Mouse (Mus musculus) frontal cortex, postnatal 14 days (tissue): ENCODE results near the gene Atf5.

Experiments used
- DNase-seq, 2 experiments: peaks; one replicate each; pipeline ENCODE4 v3.0.0; 2022; ENCODE audit warnings: low spot score in 2 of 2

The Atf5 gene

DNA sequence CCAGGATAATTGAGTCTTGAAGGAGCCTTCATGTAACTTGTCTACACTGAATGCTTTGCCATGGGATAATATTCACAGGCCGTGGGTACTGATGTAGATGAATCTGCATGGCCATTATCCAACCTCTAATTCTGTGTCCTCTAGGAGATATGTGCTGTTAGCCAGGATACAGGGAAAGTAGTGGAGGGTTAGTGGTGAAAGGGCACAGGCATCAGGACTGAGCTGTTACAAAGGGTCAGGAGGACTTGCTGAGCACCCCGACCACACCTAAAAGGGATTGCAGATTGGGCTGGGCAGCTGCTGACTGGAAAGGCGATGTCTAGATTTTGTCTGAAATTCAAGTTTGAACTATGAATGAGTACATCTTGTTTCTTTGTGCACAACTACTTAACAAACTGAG lies 4.1 kb upstream of the Atf5 start:
- DNase-seq = peak in 1 of 2 experiments; percentile 0

DNA sequence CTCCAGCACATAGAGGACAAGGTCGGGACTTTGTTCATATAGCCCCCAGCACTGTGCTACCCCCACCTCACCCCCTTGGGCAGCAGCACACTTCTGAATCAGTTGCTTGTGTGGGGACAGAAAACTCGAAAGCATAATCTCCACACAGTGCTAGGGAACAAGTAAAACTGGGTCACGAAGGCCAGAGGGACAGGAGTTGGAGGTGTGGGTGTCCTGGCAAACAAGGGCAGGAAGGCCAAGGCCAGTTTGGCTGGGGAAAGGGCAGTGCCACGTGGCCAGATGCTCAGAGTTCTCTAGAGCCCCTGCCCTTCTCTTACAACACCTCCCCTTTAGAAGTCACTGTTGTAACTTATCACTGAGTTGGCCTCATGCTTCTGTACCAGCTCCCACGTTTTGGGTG lies 3.4 kb upstream of the Atf5 start:
- DNase-seq = peak in 1 of 2 experiments; percentile 4

DNA sequence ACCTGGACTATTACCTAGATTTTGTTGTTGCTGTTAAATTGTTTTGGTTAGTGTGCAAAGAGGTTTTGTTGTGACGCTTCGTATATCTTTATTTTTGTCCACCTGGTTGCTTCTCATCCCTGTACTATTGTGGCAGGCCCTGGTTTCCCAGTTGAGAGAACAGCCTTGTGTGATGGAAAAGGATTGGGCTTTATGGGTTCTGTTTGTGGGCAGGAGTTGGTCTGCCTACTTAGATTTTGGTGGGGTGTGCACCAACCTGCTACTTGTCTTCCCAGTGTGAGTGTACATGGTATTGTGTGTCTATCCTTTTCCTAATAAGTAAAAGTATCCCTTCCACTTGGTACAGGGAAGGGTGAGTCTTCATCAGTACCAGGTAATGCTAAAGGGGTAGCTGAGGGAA lies 2.9 kb upstream of the Atf5 start:
- DNase-seq = peak in 1 of 2 experiments; percentile 0

DNA sequence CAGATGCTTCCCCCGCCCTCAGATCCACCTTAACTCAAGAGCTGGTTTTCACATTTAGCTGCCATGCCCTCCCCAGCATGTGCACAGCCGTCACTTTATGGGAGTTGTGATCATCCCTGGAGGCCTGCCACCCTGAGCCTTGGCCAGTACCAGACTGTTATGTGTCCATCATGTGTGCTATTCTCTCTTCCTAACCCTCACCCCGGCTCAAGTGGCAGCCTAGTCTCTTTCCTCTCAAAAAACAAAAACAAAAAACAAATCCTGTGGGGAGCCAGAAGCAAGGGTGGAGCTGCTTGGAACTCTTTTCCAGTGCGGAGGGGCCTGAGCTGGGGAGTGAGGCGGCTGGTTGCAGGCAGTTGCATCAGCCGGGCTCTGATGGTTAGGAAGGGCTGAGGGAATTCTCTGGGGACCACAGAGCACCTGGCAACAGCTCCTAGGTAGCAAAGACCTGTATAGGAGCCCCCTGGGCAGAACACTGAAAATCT lies 2.3 kb upstream of the Atf5 start:
- DNase-seq = peak in 1 of 2 experiments; percentile 4

DNA sequence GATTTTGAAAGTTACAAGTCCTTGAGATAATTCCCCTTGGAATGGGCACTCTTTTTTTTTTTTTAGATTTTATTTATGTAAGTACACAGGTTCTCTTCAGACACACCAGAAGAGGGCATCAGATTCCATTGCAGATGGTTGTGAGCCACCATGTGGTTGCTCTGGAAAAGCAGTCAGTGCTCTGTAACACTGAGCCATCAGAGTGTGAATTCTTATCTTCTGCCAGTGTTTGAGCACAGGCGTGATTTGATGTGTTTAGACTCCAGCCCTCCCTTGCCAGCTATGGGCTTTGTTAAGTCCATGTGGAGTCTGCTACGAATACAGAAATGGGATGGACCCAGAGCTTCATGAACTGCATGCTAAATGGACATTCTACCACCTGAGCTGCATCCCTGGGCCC lies 1.7 kb upstream of the Atf5 start:
- peak in 1 of 2 experiments; percentile 5 for DNase-seq

DNA sequence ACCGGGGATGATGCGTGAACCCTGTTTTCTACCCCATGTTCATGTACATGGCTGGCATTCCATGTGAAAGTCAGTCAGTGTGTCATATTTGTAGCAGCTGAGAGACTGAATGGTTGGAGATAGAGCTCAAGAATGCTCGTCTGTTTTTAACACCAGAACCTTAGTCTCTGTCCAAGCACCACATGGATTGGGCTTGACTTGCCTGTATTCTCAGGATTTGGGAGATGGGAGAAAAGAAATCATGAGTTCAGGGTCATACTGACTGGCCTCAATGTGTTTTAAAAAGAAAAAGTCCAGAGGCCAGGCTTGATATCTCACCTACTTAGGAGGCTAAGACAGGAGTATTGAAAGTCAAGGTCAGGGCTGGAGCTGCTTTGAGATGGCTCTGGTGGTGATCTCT lies 983 bp upstream of the Atf5 start:
- DNase-seq = peak in 1 of 2 experiments; percentile 2

DNA sequence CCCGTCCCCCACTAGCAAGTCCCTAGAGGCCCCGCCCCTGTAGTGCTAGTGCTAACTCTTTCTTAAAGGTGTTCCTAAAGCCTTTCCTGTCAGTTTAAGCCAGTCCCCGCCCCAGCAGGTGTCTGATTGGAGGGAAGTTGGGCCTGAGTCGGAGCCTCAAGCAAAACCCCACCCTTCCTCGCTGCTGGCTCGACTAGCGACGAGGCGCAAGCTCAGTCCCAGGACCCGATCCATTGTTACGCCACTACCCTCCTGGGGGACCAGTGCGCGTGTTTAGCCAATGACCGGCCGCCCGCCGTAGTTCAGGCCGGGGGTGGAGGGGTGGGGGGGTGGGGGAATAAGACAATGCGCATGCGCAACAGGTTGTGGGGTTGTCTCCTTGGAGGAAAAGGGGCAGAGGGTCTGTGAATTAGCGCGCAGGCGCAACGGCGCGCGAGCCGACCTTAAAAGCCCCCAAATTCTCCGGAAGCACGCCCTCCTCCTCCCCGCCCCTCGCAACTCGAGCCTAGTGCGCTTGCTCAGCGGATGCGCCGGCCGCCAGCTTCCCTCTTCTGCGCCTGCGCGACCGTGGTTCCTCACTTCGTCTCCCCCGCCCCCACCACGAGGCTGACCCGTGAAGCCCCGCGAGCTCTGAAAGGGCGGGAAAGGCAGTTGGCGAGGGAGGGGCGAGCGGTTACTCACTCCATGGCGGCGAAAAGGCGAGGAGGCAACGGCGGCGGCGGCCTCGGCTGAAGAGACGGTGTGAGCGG lies 563 bp downstream of the Atf5 start, which contains the start of the genes Nup62 and Il4i1:
Nup62 (plus strand) TSS at position 368 of the 749 bp plus-strand sequence.
Il4i1 (plus strand) TSS at position 667 of the 749 bp plus-strand sequence.
- DNase-seq = peak; percentile 98 to 99

DNA sequence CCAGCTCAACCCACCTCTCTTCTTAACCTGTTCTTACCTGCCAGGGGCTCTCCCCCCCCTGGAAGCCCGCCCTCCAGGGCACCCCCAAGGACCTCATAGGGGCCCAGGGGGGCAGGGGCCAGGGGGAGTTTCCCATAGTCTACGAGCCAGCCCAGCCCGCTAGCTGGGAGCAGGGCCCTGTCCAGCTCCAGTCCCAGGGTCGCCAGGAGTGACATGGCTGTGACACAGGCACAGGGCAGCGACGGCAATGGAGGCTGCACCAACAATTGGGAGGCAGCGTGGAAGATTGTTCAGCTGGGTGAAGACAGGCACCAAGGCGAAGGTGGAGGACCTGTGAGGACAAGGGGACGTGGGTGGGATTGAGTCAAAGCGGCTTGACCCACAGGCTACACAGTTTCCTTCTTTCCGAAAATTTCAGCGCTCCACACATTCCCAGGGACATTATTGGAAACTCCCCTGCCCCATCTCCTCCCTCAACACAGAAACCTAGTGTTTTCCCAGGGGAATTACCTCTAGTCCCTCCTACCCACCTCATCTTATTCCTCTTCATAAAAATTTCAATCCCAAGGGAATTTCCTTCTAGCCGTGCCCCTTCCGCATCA lies 1.4 kb downstream of the Atf5 start:
- peak in 1 of 2 experiments; percentile 28 for DNase-seq

DNA sequence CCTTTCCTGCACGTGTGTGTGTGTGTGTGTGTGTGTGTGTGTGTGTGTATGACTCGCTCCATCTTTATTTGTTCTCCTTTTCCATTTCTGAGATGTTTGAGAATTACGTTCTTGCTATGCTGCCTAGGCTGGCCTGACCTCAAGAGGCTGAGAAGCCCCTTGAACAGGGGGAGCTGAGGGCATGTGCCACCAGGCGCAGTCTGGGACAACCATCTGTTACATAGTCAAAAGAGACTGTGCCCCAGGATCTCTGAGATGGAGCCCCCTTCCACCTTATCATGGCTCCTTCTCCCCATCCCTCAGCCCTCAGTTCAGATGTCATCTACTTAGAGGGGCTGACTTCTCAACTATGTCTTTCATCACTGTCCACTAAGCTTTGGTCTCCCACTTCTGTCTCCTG lies 2.0 kb downstream of the Atf5 start:
- DNase-seq = no peak

DNA sequence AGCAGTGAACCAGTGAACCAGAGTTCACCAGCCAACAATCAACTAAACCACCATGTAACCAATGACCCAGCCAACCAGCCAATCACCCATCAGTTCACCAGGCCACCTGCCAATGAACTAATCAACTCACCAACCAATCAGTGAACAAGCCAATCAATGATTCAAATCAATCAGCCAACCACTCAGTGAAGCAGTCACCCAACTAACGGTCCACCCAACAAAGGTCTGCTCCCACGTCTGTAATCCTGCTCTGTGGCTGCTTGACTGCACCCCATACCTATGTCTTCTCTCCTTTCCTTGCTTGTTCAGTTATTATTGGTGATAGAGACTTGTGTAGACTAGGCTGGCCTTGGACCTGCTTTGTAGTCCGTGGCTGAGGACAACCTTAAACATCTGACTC lies 2.5 kb downstream of the Atf5 start:
- no peak for DNase-seq

DNA sequence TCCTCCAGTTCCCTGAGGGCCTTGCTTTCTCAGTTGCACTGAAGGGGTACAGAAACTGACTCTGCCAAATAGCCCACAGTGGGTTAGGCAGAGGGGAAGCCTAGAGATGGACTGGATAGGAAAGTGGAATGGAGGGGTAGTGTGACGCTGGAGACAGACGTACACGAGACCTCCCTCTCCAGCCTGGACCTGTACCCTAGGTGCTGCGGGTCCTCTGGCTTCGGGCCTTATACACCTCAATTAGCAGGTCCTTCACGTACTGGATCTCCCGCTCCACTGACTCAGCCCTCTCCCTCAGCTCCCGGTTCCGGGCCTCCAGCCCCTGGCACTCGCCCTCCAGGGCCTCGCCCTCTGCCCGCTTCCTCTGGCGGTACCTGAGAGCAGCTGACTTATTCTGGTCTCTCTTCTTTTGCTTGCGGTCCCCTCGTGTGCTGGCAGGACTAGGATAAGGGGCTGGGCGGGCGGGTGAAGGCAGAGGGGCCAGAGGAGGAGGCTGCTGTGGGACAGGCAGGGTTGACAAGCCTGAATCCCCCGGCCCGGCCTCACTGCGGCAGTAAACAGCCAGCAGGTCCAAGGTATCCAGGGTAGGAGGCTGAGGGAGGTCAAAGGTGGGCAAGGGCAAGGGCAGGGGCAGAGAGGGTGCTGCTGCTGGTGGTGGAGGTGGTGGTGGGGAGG lies 3.7 kb downstream of the Atf5 start:
- no peak for DNase-seq

DNA sequence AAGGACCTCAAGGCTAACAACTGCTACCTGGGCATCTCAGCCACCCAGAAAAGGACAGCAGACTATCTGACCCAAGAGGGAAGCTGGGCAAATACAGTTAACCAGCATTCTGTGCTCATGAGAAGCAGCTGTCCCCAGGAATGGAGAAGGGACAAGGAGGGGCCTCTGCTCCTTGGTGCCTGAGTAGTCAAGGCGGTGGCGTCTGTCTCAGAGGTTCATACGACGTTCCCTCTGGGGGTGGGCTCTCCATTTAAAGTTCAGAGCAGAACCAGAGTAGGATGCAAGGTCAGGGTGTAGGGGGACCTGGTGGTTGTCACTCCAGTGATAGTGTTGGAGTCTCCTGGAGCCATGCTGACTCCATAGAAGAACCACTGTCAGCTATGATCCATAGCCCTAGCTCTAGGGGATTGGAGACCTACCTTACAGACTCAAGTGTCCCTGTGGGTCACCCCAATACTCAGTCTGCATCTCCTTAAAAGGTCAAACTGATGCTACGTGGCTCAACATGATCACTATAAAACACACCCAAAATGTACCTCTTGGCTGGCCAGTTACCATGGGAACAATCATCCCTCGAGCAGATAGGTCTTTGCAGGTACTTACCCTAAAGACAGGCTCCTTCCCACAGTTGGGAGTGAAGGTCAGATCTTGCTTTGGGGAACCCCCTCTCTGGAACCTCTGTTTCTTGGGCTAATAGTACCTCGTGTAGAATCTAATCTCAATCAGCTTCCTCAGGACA lies 5.5 kb downstream of the Atf5 start:
- DNase-seq = no peak

DNA sequence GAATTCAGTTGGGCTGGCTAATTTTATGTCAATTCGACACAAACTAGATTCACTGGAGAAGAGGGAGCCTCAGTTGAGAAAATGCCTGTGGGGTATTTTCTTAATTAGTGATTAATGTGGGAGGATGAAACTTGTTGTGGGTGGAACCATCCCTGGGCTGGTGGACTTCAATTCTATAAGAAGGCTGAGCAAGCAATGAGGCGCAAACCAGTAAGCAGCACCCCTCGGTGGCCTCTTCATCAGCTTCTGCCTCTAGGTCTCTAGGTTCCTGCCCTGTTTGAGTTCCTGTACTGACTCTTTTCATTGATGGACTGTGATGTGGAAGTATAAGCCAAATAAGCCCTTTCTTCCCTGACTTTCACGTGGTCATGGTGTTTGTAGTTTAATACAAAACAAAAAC lies 6.1 kb downstream of the Atf5 start:
- DNase-seq = no peak

DNA sequence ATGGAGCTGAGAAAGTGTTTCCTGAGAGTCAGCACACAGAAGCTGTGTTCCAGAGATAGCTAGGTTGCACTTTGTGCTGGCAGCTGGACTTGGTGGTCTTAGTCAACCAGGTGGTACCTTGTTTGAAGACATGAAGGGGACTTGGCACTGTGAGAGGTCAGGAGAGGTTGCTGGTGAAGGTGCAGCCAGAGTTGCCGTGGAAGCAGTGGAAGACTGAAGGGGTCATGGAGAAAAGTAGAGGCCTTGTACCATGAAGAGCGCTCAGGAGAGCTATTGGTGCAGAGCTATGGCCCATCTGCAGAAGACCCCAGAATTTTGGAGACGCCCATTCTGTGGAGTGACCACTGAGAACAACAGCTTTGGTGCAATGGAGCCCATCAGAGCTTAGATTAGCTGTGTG lies 7.0 kb downstream of the Atf5 start:
- no peak for DNase-seq

DNA sequence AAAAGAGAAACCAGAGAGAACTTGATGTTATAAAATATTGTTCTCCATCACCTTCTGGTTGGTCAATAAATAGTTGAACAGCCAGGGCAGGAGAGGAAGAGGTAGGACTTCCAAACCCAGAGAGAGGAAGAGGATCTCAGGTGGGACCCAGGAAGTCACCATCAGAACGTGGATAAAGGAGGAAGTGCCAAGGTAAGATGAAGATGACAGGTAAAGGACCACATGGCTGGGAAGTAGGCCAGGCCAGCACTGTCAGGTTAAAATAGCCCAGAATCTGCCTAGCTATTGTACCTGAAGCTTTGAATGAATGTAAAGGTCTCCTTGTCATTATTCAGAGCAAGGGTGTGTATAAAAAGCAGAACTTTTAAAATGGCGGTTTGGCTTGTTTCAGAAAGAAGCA lies 7.5 kb downstream of the Atf5 start:
- no peak for DNase-seq

DNA sequence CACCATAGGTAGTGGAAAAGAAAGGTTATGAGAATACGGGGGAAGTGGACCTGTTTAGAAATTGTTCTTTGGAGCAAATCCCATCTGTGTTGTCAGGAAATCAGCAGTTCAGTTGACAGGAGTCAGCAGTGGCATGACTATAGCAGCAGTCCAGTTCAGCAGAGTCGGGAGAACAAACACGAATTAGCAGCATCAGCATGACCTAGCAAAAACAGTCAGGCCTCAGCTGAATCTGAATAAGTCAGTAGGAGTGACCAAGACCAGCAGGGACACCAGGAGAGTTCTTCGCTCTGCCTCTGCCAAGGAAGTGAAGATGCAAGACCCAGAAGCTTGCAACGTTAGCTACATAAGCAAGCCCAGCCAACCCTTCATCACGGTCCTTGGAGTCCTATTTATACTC lies 23.7 kb downstream of the Atf5 start:
- no peak for DNase-seq

DNA sequence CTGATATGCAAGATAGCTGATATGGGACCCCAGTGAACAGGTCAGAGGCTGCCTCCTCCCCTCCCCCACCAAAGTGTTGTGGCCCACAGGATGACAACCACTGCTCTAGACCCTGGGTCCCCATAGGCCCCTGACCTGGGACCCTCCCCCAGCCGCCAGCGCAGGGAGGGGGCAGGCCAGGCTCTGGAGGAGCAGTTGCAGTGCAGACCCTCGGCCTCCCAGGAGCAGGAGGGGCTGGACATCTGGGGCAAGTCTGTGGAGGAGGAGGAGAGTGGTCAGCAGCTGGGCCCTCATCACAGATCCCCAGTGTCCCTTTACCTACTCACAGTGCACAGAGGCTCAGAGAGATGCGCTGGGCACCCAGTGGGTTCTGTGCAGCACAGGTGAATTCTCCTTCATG lies 26.4 kb downstream of the Atf5 start:
- no peak for DNase-seq

DNA sequence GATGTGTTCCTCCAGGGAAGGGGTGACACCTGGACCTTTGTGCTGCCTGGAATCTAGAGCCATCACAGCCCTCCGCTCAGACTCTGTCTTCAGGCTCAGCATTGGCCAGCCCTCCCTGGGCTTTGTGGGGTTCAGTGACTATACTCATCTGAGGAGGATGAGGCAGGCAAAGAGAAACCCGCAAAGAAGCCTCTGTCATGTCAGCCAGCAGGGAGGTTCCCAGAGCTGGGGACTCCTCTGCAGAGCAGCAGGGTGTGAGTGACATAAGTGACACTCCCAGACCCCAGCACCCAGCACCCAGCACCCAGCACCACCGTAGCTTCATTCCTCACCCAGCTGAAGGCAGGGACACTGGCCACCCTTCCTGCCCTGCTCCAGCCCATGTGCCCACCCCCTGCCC lies 26.9 kb downstream of the Atf5 start:
- DNase-seq = no peak

DNA sequence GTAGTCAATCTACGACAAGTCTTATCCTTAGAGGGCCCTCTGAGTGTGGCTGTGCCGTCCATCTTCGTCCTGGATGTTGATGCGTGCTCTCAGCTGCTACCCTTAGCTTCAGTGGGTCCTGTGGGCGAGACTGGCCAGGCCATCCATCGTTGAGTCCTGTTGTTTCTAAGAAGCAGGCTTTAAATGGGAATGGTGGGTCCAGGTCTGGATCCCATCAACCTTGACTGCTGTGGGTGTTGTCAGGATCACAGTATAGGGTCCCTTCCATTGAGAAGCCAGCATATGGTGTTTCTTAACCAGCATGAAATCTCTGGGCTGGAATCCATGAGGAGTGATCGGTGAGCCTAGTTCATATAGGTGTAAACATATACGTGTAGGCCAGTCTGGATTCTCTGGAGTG lies 36.4 kb downstream of the Atf5 start:
- DNase-seq = no peak

DNA sequence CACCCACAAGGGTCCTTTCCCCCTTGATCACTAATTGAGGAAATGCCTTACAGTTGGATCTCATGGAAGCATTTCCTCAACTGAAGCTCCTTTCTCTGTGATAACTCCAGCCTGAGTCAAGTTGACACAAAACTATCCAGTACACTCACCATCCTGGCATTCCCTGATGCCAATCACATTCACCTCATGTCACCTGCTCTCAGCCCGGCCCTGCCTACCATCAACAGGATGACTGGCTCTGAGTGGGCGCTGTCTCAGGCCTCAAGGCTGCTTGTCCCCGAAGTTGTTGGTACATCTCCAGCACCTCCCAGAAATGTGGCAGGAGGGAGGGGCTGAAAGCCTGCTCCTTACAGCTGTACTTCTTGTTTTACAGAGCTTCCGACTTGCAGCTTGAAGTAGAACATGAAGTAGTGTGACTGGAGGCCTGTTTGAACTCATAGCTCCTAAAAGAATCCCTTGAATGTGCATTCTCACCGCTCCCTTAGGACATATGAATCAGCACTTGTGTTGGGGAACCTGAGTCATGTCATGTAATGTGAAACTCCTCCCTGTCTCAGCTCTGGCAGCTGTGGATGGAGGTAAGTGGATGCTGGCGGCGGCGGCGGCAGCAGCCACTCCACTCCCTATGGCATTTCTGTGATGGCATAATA lies 39.5 kb downstream of the Atf5 start:
- DNase-seq = no peak

DNA sequence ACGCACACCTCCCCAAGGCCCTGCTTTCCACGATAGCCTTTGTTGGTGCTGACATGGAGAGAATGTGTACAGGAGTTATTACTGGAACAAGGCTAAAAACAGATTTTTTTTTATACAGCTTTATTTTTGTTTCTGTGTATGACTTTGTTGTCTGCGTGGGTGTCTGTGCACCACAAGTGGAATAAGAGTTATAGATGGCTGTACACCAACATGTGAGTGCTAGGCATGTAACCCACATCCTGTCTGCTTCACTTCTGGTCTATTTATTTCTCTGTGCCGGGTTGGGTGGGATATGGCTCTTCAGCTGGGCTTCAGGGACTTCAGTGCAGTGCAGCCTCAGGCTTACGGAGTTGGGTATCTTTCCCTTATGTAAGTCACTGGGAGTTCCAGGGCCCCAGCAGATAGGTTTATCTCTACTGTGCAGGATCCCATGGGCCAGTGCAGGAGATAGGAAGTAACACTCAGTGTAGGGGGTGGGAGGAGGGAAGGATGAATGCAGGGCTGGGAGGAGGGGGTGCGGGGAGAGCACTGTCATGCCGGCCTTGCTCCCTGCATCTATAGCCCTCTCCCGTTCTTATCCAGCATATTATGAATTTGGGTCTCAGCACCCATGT lies 43.8 kb downstream of the Atf5 start:
- no peak for DNase-seq
